Mouse (Mus musculus) stomach, postnatal 0 days (tissue): ENCODE data around the gene Gm10192.
"Not testable (repeated sequence)": the region's sequence is repeated elsewhere in the genome, so short reads cannot be mapped to it uniquely, and the experiment has no call there.

Source experiments
- CTCF ChIP-seq: IDR thresholded peaks from 2 replicates; pipeline ENCODE4 v1.5.1; 2016; ENCODE audit warnings: antibody characterized with exemption, low read depth, mild to moderate bottlenecking, moderate library complexity
- EP300 ChIP-seq: optimal IDR thresholded peaks from 2 replicates; pipeline ENCODE3; 2016; ENCODE audit warnings: antibody characterized with exemption

DNA sequence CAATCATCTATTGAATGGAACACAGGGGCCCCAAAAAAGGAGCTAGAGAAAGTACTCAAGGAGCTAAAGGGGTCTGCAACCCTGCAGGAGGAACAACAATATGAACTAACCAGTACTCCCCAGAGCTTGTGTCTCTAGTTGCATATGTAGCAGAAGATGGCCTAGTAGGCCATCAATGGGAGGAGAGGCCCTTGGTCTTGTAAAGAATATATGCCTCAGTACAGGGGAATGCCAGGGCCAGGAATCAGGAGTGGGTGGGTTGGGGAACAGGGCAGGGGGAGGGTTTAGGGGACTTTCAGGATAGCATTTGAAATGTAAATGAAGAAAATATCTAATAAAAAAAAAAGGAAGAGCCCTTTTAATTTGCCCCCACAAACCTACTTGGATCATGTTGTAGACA is at the start of gene Gm10192:
- TF ChIP-seq EP300, CTCF: not testable (repeated sequence)
